Mouse (Mus musculus) embryonic facial prominence, embryonic 12.5 days (tissue): ENCODE results near the gene Tapt1. TPM values are rescaled to one million over a fixed set of nuclear protein-coding genes. Genes with fewer than 3 reads are reported as not detected.
"Not testable (repeated sequence)": the region's sequence is repeated elsewhere in the genome, so short reads cannot be mapped to it uniquely, and the experiment has no call there.

Experiments used
- ATAC-seq: fragments of 200-750 bp; cut with Nextera tagmentation; 2 replicates; pipeline ENCODE4 v1.8.0; 2017; ENCODE audit not compliant: insufficient number of reproducible peaks, insufficient read depth, low FRiP score, low TSS enrichment
- H3K27ac ChIP-seq: fragments of 300-500 bp; sonication (generic); 2 replicates; pipeline ENCODE4 v1.5.1; 2016; ENCODE audit warnings: mild to moderate bottlenecking
- H3K27me3 ChIP-seq: fragments of 300-500 bp; sonication (generic); 2 replicates; pipeline ENCODE4 v1.6.1; 2016; ENCODE audit warnings: mild to moderate bottlenecking, moderate library complexity
- H3K36me3 ChIP-seq: fragments of 300-500 bp; sonication (generic); 2 replicates; pipeline ENCODE4 v1.6.1; 2016; ENCODE audit warnings: mild to moderate bottlenecking
- H3K4me1 ChIP-seq: fragments of 300-500 bp; sonication (generic); 2 replicates; pipeline ENCODE4 v1.6.1; 2016
- H3K4me2 ChIP-seq: fragments of 300-500 bp; sonication (generic); replicated peaks from 2 replicates; pipeline ENCODE4 v1.6.1; 2016; ENCODE audit warnings: mild to moderate bottlenecking, moderate library complexity
- H3K4me3 ChIP-seq: fragments of 300-500 bp; sonication (generic); 2 replicates; pipeline ENCODE4 v1.5.1; 2016; ENCODE audit warnings: mild to moderate bottlenecking
- H3K9ac ChIP-seq: fragments of 300-500 bp; sonication (generic); 2 replicates; pipeline ENCODE4 v1.6.1; 2016; ENCODE audit warnings: mild to moderate bottlenecking, moderate library complexity
- H3K9me3 ChIP-seq: fragments of 300-500 bp; sonication (generic); 2 replicates; pipeline ENCODE4 v1.6.1; 2016; ENCODE audit warnings: mild to moderate bottlenecking, moderate library complexity
- WGBS: fragments of 180-500 bp; shearing (Covaris S2); methylation state at CpG from one replicate; pipeline ENCODE4 v1.1.7; 2016; 5-methylcytosine and 5-hydroxymethylcytosine counted together
- polyA plus RNA-seq: library from polyadenylated mRNA; unstranded; fragments of >200 nt; fragmentation: Nextera tagmentation; extraction: Ambion mirVana; gene quantifications from 2 replicates; pipeline ENCODE4 v1.2.1, GENCODE M21; 2016

Tapt1 gene
- polyA plus RNA-seq, 1 experiment from 2014 or later: 40.5 TPM

DNA sequence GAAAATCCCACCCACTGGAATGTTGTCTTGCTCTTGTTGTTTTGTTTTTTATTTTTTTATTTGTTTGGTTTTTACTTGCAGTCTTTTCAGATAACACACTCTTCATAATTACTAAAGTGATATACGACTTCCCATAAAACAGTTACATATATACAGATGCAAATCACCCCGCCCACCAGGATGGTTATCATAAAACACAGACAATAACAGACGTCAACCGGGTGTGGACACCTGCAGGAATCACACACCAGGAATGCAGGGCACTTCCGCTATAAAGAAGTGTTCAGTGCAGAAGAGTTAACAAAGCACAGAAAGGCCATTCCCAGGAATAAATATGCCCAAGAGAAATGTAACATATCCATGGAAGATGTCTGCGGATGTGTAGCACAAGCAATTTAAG lies 68.7 kb downstream of the Tapt1 start:
- Histone ChIP-seq H3K9ac (no peak overlapping the region), H3K4me2 (no peak overlapping the region), H3K4me3 (no peak overlapping the region), H3K4me1 (no peaks in the 10 kb centered on the region), H3K9me3 (no peaks in the 10 kb centered on the region), H3K27ac (no peak overlapping the region), H3K27me3 (no peaks in the 10 kb centered on the region), H3K36me3 (no peaks in the 10 kb centered on the region)
- 84% methylated on average over 6 of the region's 6 CpGs for WGBS
- ATAC-seq: no peak

- Histone ChIP-seq H3K4me2 (no peak overlapping the region), H3K27ac (no peak overlapping the region), H3K9ac (no peak overlapping the region), H3K4me3 (no peak overlapping the region), H3K27me3 (no peaks in the 10 kb centered on the region), H3K36me3 (no peaks in the 10 kb centered on the region), H3K9me3 (no peaks in the 10 kb centered on the region), H3K4me1 (no peaks in the 10 kb centered on the region)
- no peak for ATAC-seq
- WGBS: 79% methylated on average over 1 of the region's 1 CpGs
Observed at GRCm38 (mm10) chr5:44153050-44153449, 73.4 kb downstream of the Tapt1 start.

- no peak for ATAC-seq
- WGBS: 82% methylated on average over 4 of the region's 4 CpGs
- H3K27ac ChIP-seq: no peak overlapping the region
Observed at GRCm38 (mm10) chr5:44151327-44152051, 74.9 kb downstream of the Tapt1 start.

GRCm38 (mm10) chr5:44147732-44148131 lies 78.7 kb downstream of the Tapt1 start:
- Histone ChIP-seq H3K9me3 (no peaks in the 10 kb centered on the region), H3K27ac (no peak overlapping the region), H3K4me2 (no peak overlapping the region), H3K27me3 (no peaks in the 10 kb centered on the region), H3K4me1 (no peaks in the 10 kb centered on the region; the same call in 1 of the 2 replicates), H3K9ac (no peak overlapping the region), H3K4me3 (no peak overlapping the region), H3K36me3 (no peaks in the 10 kb centered on the region)
- no peak for ATAC-seq
- 86% methylated on average over 3 of the region's 3 CpGs for WGBS

More at GRCm38 (mm10) chr5:44151327-44152051, 74.9 kb downstream of the Tapt1 start:
- Histone ChIP-seq H3K4me2 (no peak overlapping the region), H3K9ac (no peak overlapping the region), H3K4me3 (no peak overlapping the region), H3K36me3 (no peaks in the 10 kb centered on the region), H3K9me3 (no peaks in the 10 kb centered on the region), H3K4me1 (no peaks in the 10 kb centered on the region; the same call in 1 of the 2 replicates), H3K27me3 (no peaks in the 10 kb centered on the region)

- Histone ChIP-seq H3K4me1 (no peaks in the 10 kb centered on the region; the same call in 1 of the 2 replicates), H3K9ac (no peak overlapping the region), H3K4me3 (no peak overlapping the region), H3K4me2 (no peak overlapping the region), H3K9me3 (no peaks in the 10 kb centered on the region), H3K27ac (no peak overlapping the region), H3K36me3 (no peaks in the 10 kb centered on the region), H3K27me3 (no peaks in the 10 kb centered on the region)
- no peak for ATAC-seq
- 81% methylated on average over 6 of the region's 6 CpGs for WGBS
Observed at GRCm38 (mm10) chr5:44146437-44147332, 79.7 kb downstream of the Tapt1 start.

- no peak for ATAC-seq
- Histone ChIP-seq H3K27ac (no peak overlapping the region), H3K27me3 (no peaks in the 10 kb centered on the region), H3K4me3 (no peak overlapping the region), H3K4me2 (no peak overlapping the region), H3K9me3 (no peaks in the 10 kb centered on the region), H3K4me1 (no peaks in the 10 kb centered on the region; the same call in 1 of the 2 replicates), H3K36me3 (no peaks in the 10 kb centered on the region), H3K9ac (no peak overlapping the region)
- WGBS: 31% methylated on average over 8 of the region's 8 CpGs
Observed at GRCm38 (mm10) chr5:44143467-44144235, 82.8 kb downstream of the Tapt1 start.

DNA sequence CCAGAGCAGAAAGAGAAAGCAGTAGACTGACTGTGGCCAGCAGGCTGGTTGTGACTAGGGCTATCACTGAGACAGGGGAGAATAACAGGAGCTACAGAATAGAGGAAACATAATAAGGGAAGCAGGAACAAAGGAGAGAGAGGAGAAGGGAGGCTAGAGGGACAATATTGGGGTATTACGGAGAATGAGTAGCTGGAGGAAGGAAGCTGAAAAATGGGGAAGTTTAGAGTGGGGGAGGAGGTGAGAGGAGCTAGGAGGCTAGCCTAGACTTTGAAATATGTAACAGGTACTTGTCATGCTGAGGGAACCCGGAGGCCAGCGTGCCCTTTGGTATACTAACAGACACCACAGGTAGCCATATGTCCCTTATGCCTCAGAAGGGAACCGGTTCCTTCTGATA lies 98.9 kb downstream of the Tapt1 start:
- Histone ChIP-seq H3K9ac (no peak overlapping the region), H3K4me3 (no peak overlapping the region), H3K36me3 (no peaks in the 10 kb centered on the region), H3K4me1 (no peaks in the 10 kb centered on the region), H3K9me3 (no peaks in the 10 kb centered on the region), H3K27ac (no peak overlapping the region), H3K4me2 (no peak overlapping the region), H3K27me3 (no peaks in the 10 kb centered on the region)
- WGBS: 87% methylated on average over 4 of the region's 4 CpGs
- no peak for ATAC-seq

DNA sequence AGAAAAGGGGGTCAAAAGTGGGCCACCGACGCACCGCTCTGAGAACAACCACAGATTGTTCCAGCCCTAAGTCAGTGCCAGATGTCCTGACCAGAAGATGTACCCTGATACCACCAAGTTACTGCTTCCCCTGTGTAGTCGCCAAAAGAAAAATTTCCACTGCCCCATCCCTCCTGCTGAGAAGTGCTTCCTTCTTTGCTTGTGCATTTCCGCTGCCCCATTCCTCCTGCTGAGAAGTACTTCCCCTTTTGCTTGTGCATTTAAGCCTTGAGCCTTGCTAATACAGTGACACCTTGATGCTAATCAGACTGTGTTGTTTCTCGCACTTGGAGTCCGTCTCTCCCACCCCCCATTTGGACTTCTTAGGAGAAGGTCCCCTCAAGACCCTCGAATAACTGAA lies 99.9 kb downstream of the Tapt1 start:
- H3K4me3 ChIP-seq, H3K27ac ChIP-seq, H3K4me1 ChIP-seq, ATAC-seq, H3K36me3 ChIP-seq, H3K9ac ChIP-seq, H3K4me2 ChIP-seq, H3K9me3 ChIP-seq, H3K27me3 ChIP-seq: not testable (repeated sequence)
- WGBS: 89% methylated on average over 8 of the region's 8 CpGs

Other genes with a start within 250 kb of the Tapt1 start
- gene Fgfbp1, start 244.8 kb downstream of the Tapt1 start, polyA plus RNA-seq: 2.3 and 2.4 TPM in 2 replicates
- gene Prom1, start 124.6 kb downstream of the Tapt1 start, polyA plus RNA-seq: 65.5 and 71.1 TPM in 2 replicates